Mouse (Mus musculus) limb, embryonic 10.5 days (tissue): ENCODE results near the gene Oser1. TPM values are rescaled to one million over a fixed set of nuclear protein-coding genes. Genes with fewer than 3 reads are reported as not detected.
"Not testable (repeated sequence)": the region's sequence is repeated elsewhere in the genome, so short reads cannot be mapped to it uniquely, and the experiment has no call there.

Experiments
- DNase-seq: peaks from one replicate; pipeline ENCODE4 v3.0.0-alpha.2; 2017; ENCODE audit warnings: low spot score
- H3K27ac ChIP-seq: fragments of 300-500 bp; sonication (generic); 2 replicates; pipeline ENCODE4 v1.5.1; 2016; ENCODE audit warnings: mild to moderate bottlenecking
- H3K27me3 ChIP-seq: fragments of 300-500 bp; sonication (generic); 2 replicates; pipeline ENCODE4 v1.6.1; 2016; ENCODE audit warnings: low read depth, mild to moderate bottlenecking; ENCODE audit not compliant: poor library complexity, severe bottlenecking
- H3K36me3 ChIP-seq: fragments of 300-500 bp; sonication (generic); 2 replicates; pipeline ENCODE4 v1.6.1; 2016; ENCODE audit warnings: mild to moderate bottlenecking, moderate library complexity
- H3K4me1 ChIP-seq: fragments of 300-500 bp; sonication (generic); 2 replicates; pipeline ENCODE4 v1.6.1; 2016
- H3K4me3 ChIP-seq: fragments of 300-500 bp; sonication (generic); 2 replicates; pipeline ENCODE4 v1.5.1; 2016; ENCODE audit warnings: mild to moderate bottlenecking, moderate library complexity
- H3K9me3 ChIP-seq: fragments of 300-500 bp; sonication (generic); replicated peaks from 2 replicates; pipeline ENCODE4 v1.6.1; 2016; ENCODE audit warnings: mild to moderate bottlenecking
- WGBS: fragments of 180-500 bp; shearing (Covaris S2); methylation state at CpG from one replicate; pipeline ENCODE4 v1.1.7; 2016; 5-methylcytosine and 5-hydroxymethylcytosine counted together
- polyA plus RNA-seq: library from polyadenylated mRNA; unstranded; fragments of >200 nt; fragmentation: Nextera tagmentation; extraction: Ambion mirVana; gene quantifications from 2 replicates; pipeline ENCODE4 v1.2.1, GENCODE M21; 2016

Gene Oser1
- polyA plus RNA-seq, 1 experiment from 2014 or later: 89.2 TPM

GRCm38 (mm10) chr2:163461307-163461706, 36.8 kb upstream of the Oser1 start:
- not testable (repeated sequence) for H3K36me3 ChIP-seq, H3K9me3 ChIP-seq, H3K4me3 ChIP-seq, H3K4me1 ChIP-seq, DNase-seq, H3K27ac ChIP-seq
- peaks cover 26% of the 10 kb centered on the region for H3K27me3 ChIP-seq
- 95% methylated on average over 9 of the region's 9 CpGs for WGBS

- 89% methylated on average over 8 of the region's 8 CpGs for WGBS
- Histone ChIP-seq H3K4me3 (no peak overlapping the region), H3K27ac (no peak overlapping the region), H3K27me3 (peaks cover 26% of the 10 kb centered on the region), H3K36me3 (no peaks in the 10 kb centered on the region), H3K4me1 (no peaks in the 10 kb centered on the region), H3K9me3 (no peaks in the 10 kb centered on the region)
- no peak for DNase-seq
These were observed 36.1 kb upstream of the Oser1 start for GRCm38 (mm10) chr2:163460622-163461021.

GRCm38 (mm10) chr2:163459380-163459779, 34.9 kb upstream of the Oser1 start:
- WGBS: 46% methylated on average over 10 of the region's 10 CpGs
- Histone ChIP-seq H3K27ac (no peak overlapping the region), H3K4me1 (no peaks in the 10 kb centered on the region), H3K4me3 (no peak overlapping the region), H3K9me3 (no peaks in the 10 kb centered on the region), H3K27me3 (peaks cover 26% of the 10 kb centered on the region), H3K36me3 (no peaks in the 10 kb centered on the region)
- no peak for DNase-seq

- no peaks in the 10 kb centered on the region for H3K4me1 ChIP-seq
- 51% methylated on average over 27 of the region's 27 CpGs for WGBS
- H3K36me3 ChIP-seq: no peaks in the 10 kb centered on the region
- no peak for DNase-seq
- H3K27ac ChIP-seq: no peak overlapping the region
- no peak overlapping the region for H3K4me3 ChIP-seq
- H3K27me3 ChIP-seq: peaks cover 26% of the 10 kb centered on the region
- no peaks in the 10 kb centered on the region for H3K9me3 ChIP-seq
These were observed 34.2 kb upstream of the Oser1 start for GRCm38 (mm10) chr2:163458539-163459265.

GRCm38 (mm10) chr2:163453378-163453777, 28.9 kb upstream of the Oser1 start:
- DNase-seq: no peak
- Histone ChIP-seq H3K27ac (no peak overlapping the region), H3K4me3 (no peak overlapping the region), H3K27me3 (peaks cover 9% of the 10 kb centered on the region), H3K36me3 (no peaks in the 10 kb centered on the region), H3K4me1 (no peaks in the 10 kb centered on the region), H3K9me3 (no peaks in the 10 kb centered on the region)
- 88% methylated on average over 13 of the region's 13 CpGs for WGBS

- peaks cover 2% of the 10 kb centered on the region for H3K27me3 ChIP-seq
- H3K4me1 ChIP-seq: no peaks in the 10 kb centered on the region
- H3K9me3 ChIP-seq: no peaks in the 10 kb centered on the region
- H3K36me3 ChIP-seq: no peaks in the 10 kb centered on the region
- no peak overlapping the region for H3K27ac ChIP-seq
- H3K4me3 ChIP-seq: no peak overlapping the region
- 91% methylated on average over 6 of the region's 6 CpGs for WGBS
- no peak for DNase-seq
These were observed 28.2 kb upstream of the Oser1 start for GRCm38 (mm10) chr2:163452738-163453137.

- Histone ChIP-seq H3K4me1 (no peaks in the 10 kb centered on the region), H3K27me3 (no peaks in the 10 kb centered on the region), H3K9me3 (no peaks in the 10 kb centered on the region), H3K27ac (no peak overlapping the region), H3K36me3 (no peaks in the 10 kb centered on the region), H3K4me3 (no peak overlapping the region)
- 85% methylated on average over 6 of the region's 6 CpGs for WGBS
- no peak for DNase-seq
These were observed 26.3 kb upstream of the Oser1 start for GRCm38 (mm10) chr2:163450668-163451295.

GRCm38 (mm10) chr2:163449276-163449675, 24.8 kb upstream of the Oser1 start:
- WGBS: 66% methylated on average over 3 of the region's 3 CpGs
- no peak overlapping the region for H3K27ac ChIP-seq

GRCm38 (mm10) chr2:163447375-163447774, 22.9 kb upstream of the Oser1 start:
- no peaks in the 10 kb centered on the region for H3K4me1 ChIP-seq
- H3K4me3 ChIP-seq: no peak overlapping the region
- H3K9me3 ChIP-seq: no peaks in the 10 kb centered on the region
- H3K27me3 ChIP-seq: no peaks in the 10 kb centered on the region
- H3K27ac ChIP-seq: no peak overlapping the region
- no peaks in the 10 kb centered on the region for H3K36me3 ChIP-seq
- DNase-seq: no peak
- WGBS: 83% methylated on average over 12 of the region's 12 CpGs

More at GRCm38 (mm10) chr2:163449276-163449675, 24.8 kb upstream of the Oser1 start:
- no peaks in the 10 kb centered on the region for H3K4me1 ChIP-seq
- H3K4me3 ChIP-seq: no peak overlapping the region
- no peaks in the 10 kb centered on the region for H3K27me3 ChIP-seq
- H3K36me3 ChIP-seq: no peaks in the 10 kb centered on the region
- H3K9me3 ChIP-seq: no peaks in the 10 kb centered on the region
- DNase-seq: no peak

GRCm38 (mm10) chr2:163444017-163444416, 19.5 kb upstream of the Oser1 start:
- Histone ChIP-seq H3K27me3 (peaks cover 15% of the 10 kb centered on the region), H3K27ac (no peak overlapping the region), H3K9me3 (no peaks in the 10 kb centered on the region), H3K4me3 (no peak overlapping the region), H3K36me3 (no peaks in the 10 kb centered on the region), H3K4me1 (no peaks in the 10 kb centered on the region)
- WGBS: 67% methylated on average over 7 of the region's 7 CpGs
- no peak for DNase-seq

- H3K36me3 ChIP-seq: no peaks in the 10 kb centered on the region
- no peak overlapping the region for H3K4me3 ChIP-seq
- no peak overlapping the region for H3K27ac ChIP-seq
- no peak for DNase-seq
- peaks cover 20% of the 10 kb centered on the region for H3K27me3 ChIP-seq
- H3K9me3 ChIP-seq: no peaks in the 10 kb centered on the region
- H3K4me1 ChIP-seq: peaks cover 4% of the 10 kb centered on the region
- 63% methylated on average over 6 of the region's 6 CpGs for WGBS
These were observed 19.0 kb upstream of the Oser1 start for GRCm38 (mm10) chr2:163443543-163443942.

- Histone ChIP-seq H3K27ac (no peak overlapping the region), H3K4me1 (peaks cover 10% of the 10 kb centered on the region), H3K4me3 (no peak overlapping the region), H3K27me3 (peaks cover 34% of the 10 kb centered on the region), H3K36me3 (no peaks in the 10 kb centered on the region), H3K9me3 (no peaks in the 10 kb centered on the region)
- WGBS: 66% methylated on average over 1 of the region's 1 CpGs
- no peak for DNase-seq
These were observed 15.0 kb upstream of the Oser1 start for GRCm38 (mm10) chr2:163439488-163439887.

GRCm38 (mm10) chr2:163438619-163439451, 14.3 kb upstream of the Oser1 start:
- Histone ChIP-seq H3K4me3 (peak overlapping the region; percentile 36), H3K27ac (no peak overlapping the region), H3K9me3 (no peaks in the 10 kb centered on the region), H3K27me3 (peaks cover 34% of the 10 kb centered on the region), H3K36me3 (no peaks in the 10 kb centered on the region), H3K4me1 (peaks cover 12% of the 10 kb centered on the region)
- DNase-seq: peak; percentile 81
- 2% methylated on average over 30 of the region's 30 CpGs for WGBS
